Mouse (Mus musculus) neural tube, embryonic 14.5 days (tissue): ENCODE results near the gene Arg1. TPM values are rescaled to one million over a fixed set of nuclear protein-coding genes. Genes with fewer than 3 reads are reported as not detected.

Source experiments
- ATAC-seq: fragments of 200-750 bp; cut with Nextera tagmentation; 2 replicates; pipeline ENCODE4 v1.8.0; 2017; ENCODE audit warnings: low read depth, mild to moderate bottlenecking, moderate TSS enrichment, moderate library complexity
- H3K27ac ChIP-seq: fragments of 300-500 bp; sonication (generic); 2 replicates; pipeline ENCODE4 v1.5.1; 2014; ENCODE audit warnings: low read depth, mild to moderate bottlenecking, control low read depth, low read length, moderate library complexity, mixed read lengths
- H3K27me3 ChIP-seq: fragments of 300-500 bp; sonication (generic); 2 replicates; pipeline ENCODE4 v1.6.1; 2014; ENCODE audit warnings: low read length; ENCODE audit not compliant: control insufficient read depth, insufficient read depth
- H3K36me3 ChIP-seq: fragments of 300-500 bp; sonication (generic); 2 replicates; pipeline ENCODE4 v1.6.1; 2014; ENCODE audit warnings: low read length, mixed read lengths; ENCODE audit not compliant: control insufficient read depth, insufficient read depth
- H3K4me1 ChIP-seq: fragments of 300-500 bp; sonication (generic); 2 replicates; pipeline ENCODE4 v1.6.1; 2014; ENCODE audit warnings: low read length; ENCODE audit not compliant: control insufficient read depth, insufficient read depth
- H3K4me2 ChIP-seq: fragments of 300-500 bp; sonication (generic); 2 replicates; pipeline ENCODE4 v1.6.1; 2014; ENCODE audit warnings: mild to moderate bottlenecking, low read depth, low read length, control low read depth
- H3K4me3 ChIP-seq: fragments of 300-500 bp; sonication (generic); 2 replicates; pipeline ENCODE4 v1.5.1; 2014; ENCODE audit warnings: low read depth, low read length, control low read depth, mixed read lengths
- H3K9ac ChIP-seq: fragments of 300-500 bp; sonication (generic); replicated peaks from 2 replicates; pipeline ENCODE4 v1.6.1; 2014; ENCODE audit warnings: low read depth, mild to moderate bottlenecking, control low read depth, low read length, mixed read lengths
- H3K9me3 ChIP-seq: fragments of 300-500 bp; sonication (generic); 2 replicates; pipeline ENCODE4 v1.6.1; 2016; ENCODE audit warnings: low read length; ENCODE audit not compliant: control insufficient read depth
- WGBS: fragments of 180-500 bp; shearing (Covaris S2); extraction: QIAGEN DNeasy Blood & Tissue Kit; methylation state at CpG from one replicate; pipeline ENCODE4 v1.1.7; 2014; 5-methylcytosine and 5-hydroxymethylcytosine counted together
- polyA plus RNA-seq: library from polyadenylated mRNA; unstranded; fragments of >200 nt; fragmentation: Nextera tagmentation; extraction: Ambion mirVana; gene quantifications from 2 replicates; pipeline ENCODE4 v1.2.1, GENCODE M21; 2014

The Arg1 gene
- 4.6 and 7.0 TPM in 2 replicates for polyA plus RNA-seq

- Histone ChIP-seq H3K9ac (no peak within 1 kb of the TSS), H3K36me3 (no peaks in the 10 kb centered on the region), H3K27me3 (no peaks in the 10 kb centered on the region), H3K4me2 (peak within 1 kb of the TSS; percentile 2; the same call in 1 of the 2 replicates), H3K27ac (no peak within 1 kb of the TSS), H3K9me3 (no peaks in the 10 kb centered on the region), H3K4me1 (peaks cover 5% of the 10 kb centered on the region; the same call in 1 of the 2 replicates), H3K4me3 (no peak within 1 kb of the TSS)
- WGBS, result 37% methylated on average over 14 of the region's 14 CpGs
- ATAC-seq, result peak; percentile 66; the same call in 1 of the 2 replicates
Observed at GRCm38 (mm10) chr10:24926962-24927720, at the start of gene Arg1. Arg1 (minus strand) TSS chr10:24927484.

GRCm38 (mm10) chr10:24973845-24974514, 46.7 kb upstream of the Arg1 start:
- no peak for ATAC-seq
- H3K36me3 ChIP-seq, result no peaks in the 10 kb centered on the region

GRCm38 (mm10) chr10:24973385-24973784, 46.1 kb upstream of the Arg1 start:
- ATAC-seq, result no peak
- Histone ChIP-seq H3K27ac (no peak overlapping the region), H3K36me3 (no peaks in the 10 kb centered on the region), H3K9ac (no peak overlapping the region), H3K4me1 (no peaks in the 10 kb centered on the region), H3K27me3 (no peaks in the 10 kb centered on the region), H3K4me3 (no peak overlapping the region), H3K4me2 (no peak overlapping the region), H3K9me3 (no peaks in the 10 kb centered on the region)
- 55% methylated on average over 5 of the region's 5 CpGs for WGBS

More at GRCm38 (mm10) chr10:24973845-24974514, 46.7 kb upstream of the Arg1 start:
- Histone ChIP-seq H3K9ac (no peak overlapping the region), H3K9me3 (no peaks in the 10 kb centered on the region), H3K4me1 (no peaks in the 10 kb centered on the region), H3K4me3 (no peak overlapping the region), H3K4me2 (no peak overlapping the region), H3K27me3 (no peaks in the 10 kb centered on the region), H3K27ac (no peak overlapping the region)
- 66% methylated on average over 11 of the region's 11 CpGs for WGBS

GRCm38 (mm10) chr10:24972923-24973322, 45.6 kb upstream of the Arg1 start:
- 64% methylated on average over 4 of the region's 4 CpGs for WGBS
- H3K36me3 ChIP-seq, result no peaks in the 10 kb centered on the region
- H3K4me3 ChIP-seq, result no peak overlapping the region
- H3K27me3 ChIP-seq, result no peaks in the 10 kb centered on the region
- H3K4me1 ChIP-seq, result no peaks in the 10 kb centered on the region
- no peak overlapping the region for H3K4me2 ChIP-seq
- no peaks in the 10 kb centered on the region for H3K9me3 ChIP-seq
- no peak overlapping the region for H3K9ac ChIP-seq
- no peak for ATAC-seq
- H3K27ac ChIP-seq, result no peak overlapping the region

GRCm38 (mm10) chr10:24965821-24966550, 38.7 kb upstream of the Arg1 start:
- H3K9ac ChIP-seq, result no peak overlapping the region
- WGBS, result 66% methylated on average over 12 of the region's 12 CpGs
- H3K27me3 ChIP-seq, result no peaks in the 10 kb centered on the region
- no peaks in the 10 kb centered on the region for H3K36me3 ChIP-seq
- no peak overlapping the region for H3K4me3 ChIP-seq
- H3K27ac ChIP-seq, result no peak overlapping the region
- ATAC-seq, result no peak
- no peaks in the 10 kb centered on the region for H3K9me3 ChIP-seq
- H3K4me1 ChIP-seq, result no peaks in the 10 kb centered on the region
- H3K4me2 ChIP-seq, result no peak overlapping the region

GRCm38 (mm10) chr10:24961889-24962288, 34.6 kb upstream of the Arg1 start:
- no peak for ATAC-seq
- Histone ChIP-seq H3K9me3 (no peaks in the 10 kb centered on the region), H3K27ac (no peak overlapping the region), H3K36me3 (no peaks in the 10 kb centered on the region), H3K27me3 (no peaks in the 10 kb centered on the region), H3K9ac (no peak overlapping the region), H3K4me1 (peaks cover 3% of the 10 kb centered on the region; the same call in 1 of the 2 replicates), H3K4me2 (no peak overlapping the region), H3K4me3 (no peak overlapping the region)
- 16% methylated on average over 2 of the region's 2 CpGs for WGBS

GRCm38 (mm10) chr10:24961112-24961511, 33.8 kb upstream of the Arg1 start:
- Histone ChIP-seq H3K4me3 (no peak overlapping the region), H3K9ac (no peak overlapping the region), H3K9me3 (no peaks in the 10 kb centered on the region), H3K4me2 (no peak overlapping the region), H3K27me3 (no peaks in the 10 kb centered on the region), H3K36me3 (no peaks in the 10 kb centered on the region), H3K4me1 (peaks cover 3% of the 10 kb centered on the region; the same call in 1 of the 2 replicates), H3K27ac (no peak overlapping the region)
- WGBS, result 56% methylated on average over 2 of the region's 2 CpGs
- ATAC-seq, result peak; percentile 64; the same call in 1 of the 2 replicates

- peaks cover 3% of the 10 kb centered on the region; the same call in 1 of the 2 replicates for H3K4me1 ChIP-seq
- ATAC-seq, result peak; percentile 65; the same call in 1 of the 2 replicates
- no peak overlapping the region for H3K9ac ChIP-seq
- H3K9me3 ChIP-seq, result no peaks in the 10 kb centered on the region
- no peak overlapping the region for H3K27ac ChIP-seq
- WGBS, result 33% methylated on average over 15 of the region's 15 CpGs
- no peak overlapping the region for H3K4me2 ChIP-seq
- H3K4me3 ChIP-seq, result no peak overlapping the region
- H3K27me3 ChIP-seq, result no peaks in the 10 kb centered on the region
- no peaks in the 10 kb centered on the region for H3K36me3 ChIP-seq
Observed at GRCm38 (mm10) chr10:24959043-24959916, 32.0 kb upstream of the Arg1 start.
